Mouse (Mus musculus) embryonic fibroblast, embryonic 13.5 days (primary cell): ENCODE measurements around the gene Rras. TPM values are rescaled to one million over a fixed set of nuclear protein-coding genes. Genes with fewer than 3 reads are reported as not detected.
A peak's percentile ranks its signal among the peaks of the same experiment; 100 is the strongest.

Experiments
- H3K27ac ChIP-seq: 2 replicates; pipeline ENCODE4 v1.5.1; 2012; ENCODE audit warnings: low read length, control low read depth, inconsistent platforms; ENCODE audit not compliant: insufficient read depth
- H3K4me1 ChIP-seq: 2 replicates; pipeline ENCODE4 v1.6.1; 2011; ENCODE audit warnings: low read length; ENCODE audit not compliant: control insufficient read depth, insufficient read depth
- H3K4me3 ChIP-seq: 2 replicates; pipeline ENCODE4 v1.5.1; 2011; ENCODE audit warnings: mild to moderate bottlenecking, control low read depth, low read length; ENCODE audit not compliant: insufficient read depth
- CTCF ChIP-seq: IDR thresholded peaks from 2 replicates; pipeline ENCODE4 v1.5.1; 2011; ENCODE audit warnings: mild to moderate bottlenecking, control low read depth, low read length, moderate library complexity, borderline replicate concordance; ENCODE audit not compliant: insufficient read depth
- POLR2A ChIP-seq: IDR thresholded peaks from 2 replicates; pipeline ENCODE4 v1.6.1; 2011; ENCODE audit warnings: low read depth, mild to moderate bottlenecking, control low read depth, low read length, moderate library complexity
- polyA plus RNA-seq: library from polyadenylated mRNA; stranded (reverse); fragments of >200 nt; gene quantifications from 2 replicates; pipeline ENCODE4 v1.2.4, GENCODE M21; 2011; ENCODE audit warnings: low read depth; ENCODE audit not compliant: missing spikeins, insufficient read length

Gene Rras
- 83.0 and 116 TPM in 2 replicates for polyA plus RNA-seq

- Histone ChIP-seq H3K27ac (peak within 1 kb of the TSS; percentile 99), H3K4me3 (peak within 1 kb of the TSS; percentile 75), H3K4me1 (no peaks in the 10 kb centered on the region)
- TF ChIP-seq POLR2A (peak; percentile 87), CTCF (no peak)
Measured at GRCm38 (mm10) chr7:45017242-45018061, at the start of gene Rras. Gene Rras (plus strand): TSS chr7:45017961.

GRCm38 (mm10) chr7:44970231-44970691 lies 47.5 kb upstream of the Rras start:
- H3K27ac ChIP-seq, result no peak overlapping the region
- H3K4me1 ChIP-seq, result peaks cover 6% of the 10 kb centered on the region
- TF ChIP-seq POLR2A (peak; percentile 65), CTCF (no peak)
- H3K4me3 ChIP-seq, result peak overlapping the region; percentile 13

DNA sequence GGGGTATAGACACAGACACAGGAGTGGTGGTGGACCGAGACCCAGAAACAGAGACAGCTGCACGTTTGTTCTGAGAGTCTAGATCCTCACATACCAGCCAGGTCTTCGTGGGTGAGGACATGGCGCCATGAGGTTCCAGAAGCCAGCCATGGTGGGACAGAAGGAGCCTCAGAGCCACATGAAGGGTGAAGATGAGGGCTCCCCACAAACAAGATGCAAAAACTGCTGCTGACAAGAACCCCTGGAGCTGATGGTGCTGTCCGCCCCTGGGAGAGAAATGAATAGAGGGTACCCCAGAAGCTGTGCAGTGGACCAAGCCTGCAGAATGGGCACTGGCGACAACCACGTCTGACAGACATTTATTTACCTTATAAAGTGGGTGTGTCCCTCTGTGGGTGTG lies 46.6 kb upstream of the Rras start:
- H3K27ac ChIP-seq, result no peak overlapping the region
- TF ChIP-seq POLR2A (no peak), CTCF (no peak)

GRCm38 (mm10) chr7:44973415-44974130 lies 44.2 kb upstream of the Rras start:
- H3K4me3 ChIP-seq, result peak overlapping the region; percentile 62
- peak overlapping the region; percentile 96 for H3K27ac ChIP-seq
- TF ChIP-seq POLR2A (no peak; the same call in 1 of the 2 replicates), CTCF (no peak)
- peaks cover 6% of the 10 kb centered on the region for H3K4me1 ChIP-seq

More for the DNA sequence above, 46.6 kb upstream of the Rras start:
- peaks cover 6% of the 10 kb centered on the region for H3K4me1 ChIP-seq
- no peak overlapping the region for H3K4me3 ChIP-seq

DNA sequence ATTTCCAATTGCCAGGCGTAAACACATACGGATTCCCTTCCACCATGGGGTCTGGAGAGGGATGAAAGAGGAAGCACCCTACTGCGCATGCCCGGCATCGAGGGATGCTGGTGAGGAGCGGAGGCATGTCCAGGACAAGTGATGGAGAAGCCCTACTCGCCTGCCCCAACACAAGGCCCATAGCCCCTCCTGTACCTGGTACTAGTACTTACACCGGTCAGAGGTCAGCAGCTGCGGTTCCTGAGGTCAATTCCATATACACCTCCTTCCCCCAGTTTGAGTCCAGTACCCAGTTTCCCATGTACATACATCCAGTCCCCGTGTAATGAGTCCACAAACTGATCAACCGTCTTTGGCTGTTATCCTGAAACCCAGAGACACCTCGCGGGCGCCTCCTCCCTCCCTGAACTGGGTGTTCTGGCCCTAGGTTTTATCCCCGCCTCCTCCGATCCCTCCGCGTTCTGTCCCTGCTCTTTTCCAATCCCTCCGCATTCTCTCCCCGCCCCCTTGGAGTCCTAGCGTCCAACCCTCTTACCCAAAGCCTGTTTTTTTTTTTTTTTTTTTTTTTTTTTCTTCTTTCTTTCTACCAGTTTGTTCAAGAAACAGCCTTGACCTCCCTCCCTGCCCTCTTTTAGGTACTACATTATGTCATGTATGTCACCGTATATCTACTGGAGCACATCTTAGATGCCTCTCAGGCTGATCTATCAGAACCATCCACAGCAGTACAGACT lies 43.2 kb upstream of the Rras start, which contains the start of gene Cpt1c:
Gene Cpt1c, minus strand, starts transcription at position 469 of the 734 bp plus-strand sequence.
- peak within 1 kb of the TSS; percentile 96 for H3K27ac ChIP-seq
- TF ChIP-seq CTCF (no peak), POLR2A (peak; percentile 90)
- peak within 1 kb of the TSS; percentile 62 for H3K4me3 ChIP-seq
- H3K4me1 ChIP-seq, result peaks cover 6% of the 10 kb centered on the region

- no peak for TF ChIP-seq POLR2A
- TF ChIP-seq CTCF, result no peak
- H3K4me3 ChIP-seq, result no peak overlapping the region
- H3K4me1 ChIP-seq, result peaks cover 6% of the 10 kb centered on the region
- H3K27ac ChIP-seq, result no peak overlapping the region; the same call in 1 of the 2 replicates
Measured at GRCm38 (mm10) chr7:44975117-44975419, 42.7 kb upstream of the Rras start.

DNA sequence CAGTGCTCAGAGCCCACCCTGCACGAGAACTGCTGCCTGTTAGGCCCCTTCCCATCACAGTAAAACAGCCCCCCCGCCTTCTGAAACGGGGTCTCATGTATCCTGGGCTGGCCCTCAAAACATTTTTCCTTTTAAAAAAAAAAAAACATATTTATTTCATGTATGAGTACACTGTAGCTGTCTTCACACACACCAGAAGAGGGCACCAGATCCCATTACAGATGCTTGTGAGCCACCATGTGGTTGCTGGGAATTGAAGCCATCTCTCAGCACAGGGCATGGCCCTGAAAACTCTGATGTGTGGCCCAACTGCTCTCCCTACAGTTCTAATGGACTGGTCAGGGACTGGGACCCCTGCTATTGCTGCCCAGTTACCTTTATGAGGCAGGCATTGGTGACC lies 39.5 kb upstream of the Rras start:
- TF ChIP-seq POLR2A (no peak), CTCF (no peak)
- Histone ChIP-seq H3K4me3 (no peak overlapping the region), H3K27ac (no peak overlapping the region), H3K4me1 (no peaks in the 10 kb centered on the region; the same call in 1 of the 2 replicates)

DNA sequence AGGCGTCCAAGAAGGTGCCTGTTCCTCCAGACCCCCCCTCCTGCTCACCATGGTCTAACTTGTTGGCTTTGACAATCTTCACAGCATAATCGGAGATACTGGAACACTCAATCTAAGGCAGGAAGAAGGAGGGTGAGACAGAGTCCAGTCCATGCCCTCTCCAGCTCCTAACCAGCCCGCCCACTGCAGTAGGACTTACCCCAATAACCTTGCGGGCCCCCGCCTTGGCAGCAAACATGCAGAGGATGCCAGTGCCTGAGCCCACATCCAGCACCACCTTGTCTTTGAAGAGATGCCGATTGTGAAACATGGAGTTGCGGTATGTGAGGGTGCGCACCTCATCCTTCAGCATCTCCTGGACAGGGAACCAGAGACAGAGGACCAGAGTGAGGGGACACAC lies 36.2 kb upstream of the Rras start:
- Histone ChIP-seq H3K4me3 (no peak overlapping the region), H3K27ac (no peak overlapping the region), H3K4me1 (no peaks in the 10 kb centered on the region)
- no peak for TF ChIP-seq POLR2A
- TF ChIP-seq CTCF, result no peak

DNA sequence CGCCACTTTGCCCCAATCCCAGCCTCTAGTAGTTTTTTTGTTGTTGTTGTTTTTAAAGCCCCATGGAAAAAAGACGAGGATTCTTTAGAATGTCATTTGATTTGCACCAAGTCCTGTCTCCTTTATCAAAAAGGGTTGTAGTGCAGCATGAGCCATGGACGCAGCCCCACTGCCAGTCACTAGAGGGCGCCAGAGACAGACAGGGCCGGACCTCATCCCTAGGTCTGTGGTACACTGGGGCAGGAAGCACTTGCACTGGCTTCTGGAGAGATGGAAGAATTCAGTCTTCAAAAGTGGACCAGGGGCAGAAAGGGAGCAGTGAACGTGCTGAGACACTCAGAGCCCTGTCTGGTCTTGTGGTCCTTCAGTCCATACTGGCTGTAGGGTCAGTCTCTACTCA lies 34.7 kb upstream of the Rras start:
- no peak for TF ChIP-seq POLR2A
- peak; percentile 97 for TF ChIP-seq CTCF
- no peaks in the 10 kb centered on the region for H3K4me1 ChIP-seq
- H3K27ac ChIP-seq, result no peak overlapping the region
- no peak overlapping the region for H3K4me3 ChIP-seq
